In genomic region chr2:106683832-106684231, GRCm38 (mm10) we compare ENCODE assay signal across 12 mouse cellular contexts. TPM values are rescaled to one million over a fixed set of nuclear protein-coding genes. Genes with fewer than 3 reads are reported as not detected.
DNase-seq lines count a peak whose midpoint lies in the region; ATAC-seq and TF ChIP-seq lines count a peak whose summit lies in the region.
"Had no signal": no experiment of that assay in that cellular context is flagged by ENCODE, and none has a peak within 500 bp of the region (broad histone marks: within the 10 kb centered on the region; RNA-seq: fewer than 3 reads in every experiment).

No protein-coding gene starts in this region.

- ATAC-seq in heart, embryonic 14.5 days (ENCODE audit: insufficient number of reproducible peaks, insufficient read depth, low FRiP score, low read depth) = no peak
- no peak for ATAC-seq in lung, embryonic 16.5 days (ENCODE audit: low read depth)
- peak; percentile 77 for ATAC-seq in forebrain, embryonic 15.5 days (replicated peaks)
- ATAC-seq in limb, embryonic 15.5 days (ENCODE audit: insufficient number of reproducible peaks, low FRiP score, low TSS enrichment, low read depth) = peak; percentile 35; the same call in 1 of the 2 replicates
- ATAC-seq: CD4-positive, CD25-positive, alpha-beta regulatory T cell, adult 4 months had no signal

- H3K4me2 ChIP-seq in heart, embryonic 14.5 days (ENCODE audit: low read length) = peak overlapping the region; percentile 61
- H3K4me2 ChIP-seq in lung, embryonic 16.5 days (ENCODE audit: low read depth, low read length) = peak overlapping the region; percentile 38
- peak overlapping the region; percentile 33; the same call in 1 of the 2 replicates for H3K4me2 ChIP-seq in forebrain, embryonic 15.5 days (replicated peaks)
- peak overlapping the region; percentile 31 for H3K4me2 ChIP-seq in limb, embryonic 15.5 days
- H3K4me2 ChIP-seq: midbrain, embryonic 12.5 days had no signal

- DNase-seq in heart, postnatal 14 days = no peak
- no peak for DNase-seq in lung, adult 2 months
- no peak for DNase-seq in adrenal gland, postnatal 36 days
- no peak for DNase-seq in testis, postnatal 14 days (ENCODE audit: low spot score)
- DNase-seq: right cerebral cortex, adult 18-20 months had no signal

- no peak for TF ChIP-seq CTCF in lung, adult 2 months (IDR thresholded peaks at IDR 0.05; ENCODE audit: insufficient read depth, low read length)

- intact Hi-C loops in heart, postnatal 14 days (cut with DNase I) = no loop called here

- H3K4me1 ChIP-seq in heart, embryonic 14.5 days (ENCODE audit: control insufficient read depth in 2 of 2, insufficient read depth in 2 of 2, low read length in 2 of 2) = peaks cover 5% of the 10 kb centered on the region in 2 experiments; a peak in 3 of 4 replicates
- 0 out of 2 replicates have a peak, but pooled peaks cover 2% of the 10 kb centered on the region for H3K4me1 ChIP-seq in lung, embryonic 16.5 days (replicated peaks; ENCODE audit: control insufficient read depth, insufficient read depth, low read length)
- no peaks in the 10 kb centered on the region for H3K4me1 ChIP-seq in lung, adult 2 months (ENCODE audit: control insufficient read depth, insufficient read depth, low read length)
- peaks cover 13% of the 10 kb centered on the region for H3K4me1 ChIP-seq in forebrain, embryonic 15.5 days
- H3K4me1 ChIP-seq in limb, embryonic 15.5 days = peaks cover 6% of the 10 kb centered on the region

- no peaks in the 10 kb centered on the region for H3K9me3 ChIP-seq in heart, embryonic 14.5 days (ENCODE audit: control insufficient read depth, low read length)
- no peaks in the 10 kb centered on the region for H3K9me3 ChIP-seq in lung, embryonic 16.5 days (ENCODE audit: control insufficient read depth, low read length)
- H3K9me3 ChIP-seq in forebrain, embryonic 15.5 days = no peaks in the 10 kb centered on the region
- no peaks in the 10 kb centered on the region for H3K9me3 ChIP-seq in limb, embryonic 15.5 days
- H3K9me3 ChIP-seq: midbrain, embryonic 12.5 days had no signal

- H3K27me3 ChIP-seq in heart, embryonic 14.5 days (ENCODE audit: control insufficient read depth, insufficient read depth, low read length) = no peaks in the 10 kb centered on the region
- no peaks in the 10 kb centered on the region for H3K27me3 ChIP-seq in lung, embryonic 16.5 days (ENCODE audit: control insufficient read depth, insufficient read depth, low read depth, low read length)
- no peaks in the 10 kb centered on the region for H3K27me3 ChIP-seq in forebrain, embryonic 15.5 days
- H3K27me3 ChIP-seq in limb, embryonic 15.5 days = no peaks in the 10 kb centered on the region
- H3K27me3 ChIP-seq: midbrain, embryonic 12.5 days had no signal

- no peak for TF ChIP-seq POLR2A in lung, adult 2 months (IDR thresholded peaks at IDR 0.05; ENCODE audit: borderline replicate concordance, extremely low read depth, low read depth, low read length)

- H3K36me3 ChIP-seq in heart, embryonic 14.5 days (ENCODE audit: control insufficient read depth, insufficient read depth, low read length) = no peaks in the 10 kb centered on the region
- no peaks in the 10 kb centered on the region for H3K36me3 ChIP-seq in lung, embryonic 16.5 days (ENCODE audit: control insufficient read depth, insufficient read depth, low read length)
- H3K36me3 ChIP-seq in forebrain, embryonic 15.5 days = no peaks in the 10 kb centered on the region
- no peaks in the 10 kb centered on the region for H3K36me3 ChIP-seq in limb, embryonic 15.5 days
- H3K36me3 ChIP-seq: midbrain, embryonic 12.5 days had no signal

- H3K27ac ChIP-seq in heart, embryonic 14.5 days (replicated peaks in 1 of 2; ENCODE audit: control insufficient read depth in 1 of 2, insufficient read depth in 1 of 2, low read depth in 2 of 2, low read length in 2 of 2) = peak overlapping the region in 1 of 2 experiments; percentile 64; a peak in 1 of 4 replicates
- no peak overlapping the region for H3K27ac ChIP-seq in lung, embryonic 16.5 days (ENCODE audit: low read length)
- H3K27ac ChIP-seq in forebrain, embryonic 15.5 days (replicated peaks) = peak overlapping the region; percentile 60
- peak overlapping the region; percentile 81 for H3K27ac ChIP-seq in limb, embryonic 15.5 days
- H3K27ac ChIP-seq: midbrain, embryonic 12.5 days had no signal

- WGBS in heart, embryonic 14.5 days = 54% methylated on average over 4 of the region's 4 CpGs
- WGBS in lung, embryonic 16.5 days = 52% methylated on average over 4 of the region's 4 CpGs
- WGBS in lung, adult 2 months = 60% methylated on average over 4 of the region's 4 CpGs
- 22% methylated on average over 4 of the region's 4 CpGs for WGBS in forebrain, embryonic 15.5 days
- 22% methylated on average over 4 of the region's 4 CpGs for WGBS in limb, embryonic 15.5 days

- peak overlapping the region; percentile 39; the same call in 1 of the 2 replicates for H3K9ac ChIP-seq in heart, embryonic 14.5 days (ENCODE audit: low read length)
- H3K9ac ChIP-seq in lung, embryonic 16.5 days (ENCODE audit: low read length) = no peak overlapping the region
- no peak overlapping the region for H3K9ac ChIP-seq in forebrain, embryonic 15.5 days (replicated peaks)
- no peak overlapping the region for H3K9ac ChIP-seq in limb, embryonic 15.5 days
- H3K9ac ChIP-seq: midbrain, embryonic 12.5 days had no signal

- peak overlapping the region in 1 of 2 experiments; percentile 21; a peak in 1 of 4 replicates for H3K4me3 ChIP-seq in heart, embryonic 14.5 days (ENCODE audit: control insufficient read depth in 1 of 2, insufficient read depth in 1 of 2, low read depth in 1 of 2, low read length in 2 of 2)
- no peak overlapping the region for H3K4me3 ChIP-seq in lung, embryonic 16.5 days (ENCODE audit: low read length)
- H3K4me3 ChIP-seq in lung, adult 2 months (replicated peaks; ENCODE audit: extremely low read depth, low read depth, low read length) = no peak overlapping the region
- H3K4me3 ChIP-seq in forebrain, embryonic 15.5 days = no peak overlapping the region
- H3K4me3 ChIP-seq in limb, embryonic 15.5 days = peak overlapping the region; percentile 20
- H3K4me3 ChIP-seq: midbrain, embryonic 12.5 days had no signal

RNA-seq across cellular contexts. Expression of gene Mpped2, which starts 9.2 kb away (rescaled TPM):
- 66.4 and 68.7 TPM in 2 replicates for polyA plus RNA-seq in heart, embryonic 14.5 days (2014; fragmentation: Nextera tagmentation; extraction: Ambion mirVana)
- total RNA-seq in heart, postnatal 14 days (2021) = 10 to 100 TPM; 14.8 to 22.1 TPM
- polyA plus RNA-seq in lung, embryonic 16.5 days (2015; fragmentation: Nextera tagmentation; extraction: Ambion mirVana) = 23.1 and 28.8 TPM in 2 replicates
- polyA plus RNA-seq in lung, adult 2 months (2012; rRNA removed) = 2.4 and 2.7 TPM in 2 replicates
- polyA plus RNA-seq in forebrain, embryonic 15.5 days (2015; fragmentation: Nextera tagmentation; extraction: Ambion mirVana) = 212 and 221 TPM in 2 replicates
- 55.5 and 67.3 TPM in 2 replicates for polyA plus RNA-seq in limb, embryonic 15.5 days (2015; fragmentation: Nextera tagmentation; extraction: Ambion mirVana)
- total RNA-seq in adrenal gland, postnatal 36 days (2021) = 10 to 100 TPM; 31.2 to 36.5 TPM
- total RNA-seq: neutrophil, adult 5-6 weeks had no signal
- polyA plus RNA-seq: CD4-positive, CD25-positive, alpha-beta regulatory T cell, adult 4 months had no signal

Comparison
In these comparisons a context has a peak if more than half of its experiments do, and no peak if none do; other contexts are left out.
1. ATAC-seq: peak in forebrain, embryonic 15.5 days (single experiment) and limb, embryonic 15.5 days (single experiment); none in heart, embryonic 14.5 days (single experiment) and lung, embryonic 16.5 days (single experiment).
2. Peak in every context shown above with its lines, with median percentiles within 50 percentile points of each other: H3K4me2 ChIP-seq.